Mouse (Mus musculus) testis, adult 2 months (tissue): ENCODE measurements at regions not wholly inside any gene's neighbourhood (a gene's known extent, or its start where the extent isn't known, plus 50 kb on each side); places are given as distances from the start of the nearest gene placed in this dataset.

ENCODE experiments used
- H3K27ac ChIP-seq: fragments of 200-500 bp; 2 replicates; pipeline ENCODE4 v1.5.1; 2012; ENCODE audit warnings: low read depth, low read length; ENCODE audit not compliant: control insufficient read depth, insufficient read depth
- H3K27me3 ChIP-seq: fragments of 200-500 bp; 2 replicates; pipeline ENCODE4 v1.6.1; 2012; ENCODE audit warnings: mild to moderate bottlenecking, low read length, moderate library complexity; ENCODE audit not compliant: control insufficient read depth, insufficient read depth
- H3K36me3 ChIP-seq: fragments of 200-500 bp; 2 replicates; pipeline ENCODE4 v1.6.1; 2012; ENCODE audit warnings: mild to moderate bottlenecking, low read length; ENCODE audit not compliant: control insufficient read depth, insufficient read depth
- H3K4me1 ChIP-seq: fragments of 200-500 bp; 2 replicates; pipeline ENCODE4 v1.6.1; 2012; ENCODE audit warnings: low read length; ENCODE audit not compliant: control insufficient read depth, insufficient read depth
- H3K4me3 ChIP-seq: fragments of 200-500 bp; 2 replicates; pipeline ENCODE4 v1.5.1; 2012; ENCODE audit warnings: low read depth, mild to moderate bottlenecking, low read length, moderate library complexity, mixed read lengths; ENCODE audit not compliant: control insufficient read depth
- CTCF ChIP-seq: fragments of 200-500 bp; IDR thresholded peaks from 2 replicates; pipeline ENCODE4 v1.5.1; 2012; ENCODE audit warnings: low read depth, mild to moderate bottlenecking, inconsistent platforms, low read length, moderate library complexity; ENCODE audit not compliant: control insufficient read depth, insufficient read depth, insufficient replicate concordance
- POLR2A ChIP-seq: fragments of 200-500 bp; IDR thresholded peaks from 2 replicates; pipeline ENCODE4 v1.6.1; 2012; ENCODE audit warnings: low read depth, mild to moderate bottlenecking, inconsistent platforms, low read length, moderate library complexity; ENCODE audit not compliant: control insufficient read depth

GRCm38 (mm10) chr9:52495483-52496270 lies 183.9 kb downstream of the AI593442 start:
- Histone ChIP-seq H3K36me3 (no peaks in the 10 kb centered on the region), H3K4me3 (no peak overlapping the region), H3K4me1 (no peaks in the 10 kb centered on the region), H3K27me3 (no peaks in the 10 kb centered on the region), H3K27ac (no peak overlapping the region)
- TF ChIP-seq CTCF (no peak), POLR2A (no peak)

- Histone ChIP-seq H3K27ac (no peak overlapping the region), H3K36me3 (no peaks in the 10 kb centered on the region), H3K4me1 (no peaks in the 10 kb centered on the region), H3K27me3 (no peaks in the 10 kb centered on the region), H3K4me3 (no peak overlapping the region)
- no peak for TF ChIP-seq POLR2A
- no peak for TF ChIP-seq CTCF
These were observed 186.6 kb downstream of the AI593442 start for GRCm38 (mm10) chr9:52492947-52493505.

GRCm38 (mm10) chr9:52473555-52474196 lies 205.9 kb downstream of the AI593442 start:
- Histone ChIP-seq H3K4me3 (no peak overlapping the region), H3K4me1 (no peaks in the 10 kb centered on the region), H3K27ac (no peak overlapping the region), H3K36me3 (no peaks in the 10 kb centered on the region), H3K27me3 (no peaks in the 10 kb centered on the region)
- TF ChIP-seq CTCF (no peak), POLR2A (no peak)

GRCm38 (mm10) chr9:52472859-52473258 lies 206.7 kb downstream of the AI593442 start:
- no peak for TF ChIP-seq POLR2A
- TF ChIP-seq CTCF, result no peak
- no peaks in the 10 kb centered on the region for H3K4me1 ChIP-seq

DNA sequence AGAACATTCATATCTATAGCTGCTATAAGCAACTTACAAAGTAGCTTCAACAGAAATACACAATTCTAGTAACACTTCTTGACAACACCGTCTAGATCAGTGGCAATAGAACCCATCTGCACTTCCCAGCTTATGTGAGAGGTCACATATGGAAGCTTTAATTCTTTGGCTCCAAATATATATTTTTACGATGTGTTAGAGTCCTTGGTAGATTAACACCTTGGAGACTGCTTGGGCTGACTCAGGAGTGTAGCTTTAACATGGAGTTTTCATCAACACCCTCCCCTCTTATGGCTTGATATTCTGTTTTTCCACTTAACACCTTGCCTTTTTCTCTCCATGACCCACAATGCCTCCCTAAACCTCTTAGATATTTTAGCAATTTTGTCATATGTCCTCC lies 221.1 kb downstream of the AI593442 start:
- Histone ChIP-seq H3K27ac (no peak overlapping the region), H3K36me3 (no peaks in the 10 kb centered on the region), H3K4me3 (no peak overlapping the region), H3K4me1 (no peaks in the 10 kb centered on the region), H3K27me3 (no peaks in the 10 kb centered on the region)
- TF ChIP-seq CTCF, result no peak
- TF ChIP-seq POLR2A, result no peak

More at GRCm38 (mm10) chr9:52472859-52473258, 206.7 kb downstream of the AI593442 start:
- no peak overlapping the region for H3K27ac ChIP-seq
- H3K27me3 ChIP-seq, result no peaks in the 10 kb centered on the region
- no peak overlapping the region for H3K4me3 ChIP-seq
- H3K36me3 ChIP-seq, result no peaks in the 10 kb centered on the region

- no peaks in the 10 kb centered on the region for H3K36me3 ChIP-seq
- no peaks in the 10 kb centered on the region for H3K27me3 ChIP-seq
- TF ChIP-seq CTCF (no peak), POLR2A (no peak)
- H3K4me1 ChIP-seq, result no peaks in the 10 kb centered on the region
- no peak overlapping the region for H3K27ac ChIP-seq
- no peak overlapping the region for H3K4me3 ChIP-seq
These were observed 225.1 kb downstream of the AI593442 start for GRCm38 (mm10) chr9:52454445-52454844.

- H3K27ac ChIP-seq, result no peak overlapping the region
- no peaks in the 10 kb centered on the region for H3K27me3 ChIP-seq
- H3K4me1 ChIP-seq, result no peaks in the 10 kb centered on the region
- TF ChIP-seq POLR2A (no peak), CTCF (no peak)
- no peaks in the 10 kb centered on the region for H3K36me3 ChIP-seq
- H3K4me3 ChIP-seq, result no peak overlapping the region
These were observed 227.8 kb downstream of the AI593442 start for GRCm38 (mm10) chr9:52451792-52452191.
